Mouse (Mus musculus) left cerebral cortex, adult 18-20 months (tissue): ENCODE measurements around the gene Tnfrsf26. TPM values are rescaled to one million over a fixed set of nuclear protein-coding genes. Genes with fewer than 3 reads are reported as not detected.
"Not testable (repeated sequence)": the region's sequence is repeated elsewhere in the genome, so short reads cannot be mapped to it uniquely, and the experiment has no call there.

Source experiments
- DNase-seq, 2 experiments: peaks; one replicate each; pipeline ENCODE4 v3.0.0; 2021 to 2022; ENCODE audit warnings: low spot score in 2 of 2, mixed read lengths in 1 of 2
- long read RNA-seq, 2 experiments: library from polyadenylated mRNA; stranded (forward); transcript quantifications; one replicate each; pipeline ENCODE4 v2.0.0; 2021
- total RNA-seq, 2 experiments: library from RNA; stranded (reverse); gene quantifications; 2 replicates each; pipeline ENCODE4 v1.2.3; 2021

Gene Tnfrsf26
- not detected for total RNA-seq
- long read RNA-seq, experiment 1, result 0 reads
- long read RNA-seq, experiment 2, result 0 reads

GRCm38 (mm10) chr7:143628540-143628939 is at the start of gene Tnfrsf26:
TSS of gene Tnfrsf26 (minus strand) at chr7:143628722.
- DNase-seq, result no peak

GRCm38 (mm10) chr7:143666427-143667311 is 38.1 kb upstream of the Tnfrsf26 start:
- no peak for DNase-seq

- DNase-seq, result no peak
Measured at GRCm38 (mm10) chr7:143663470-143663869, 34.9 kb upstream of the Tnfrsf26 start.

- no peak for DNase-seq
Measured at GRCm38 (mm10) chr7:143660797-143661196, 32.3 kb upstream of the Tnfrsf26 start.

- DNase-seq, result not testable (repeated sequence)
Measured at GRCm38 (mm10) chr7:143649769-143650346, 21.3 kb upstream of the Tnfrsf26 start.

- DNase-seq, result peak; percentile 61 to 72
Measured at GRCm38 (mm10) chr7:143649034-143649768, 20.7 kb upstream of the Tnfrsf26 start, which contains the start of gene Tnfrsf22. TSS of gene Tnfrsf22 (minus strand) at chr7:143649661.

- not testable (repeated sequence) for DNase-seq
Measured at GRCm38 (mm10) chr7:143643949-143644348, 15.4 kb upstream of the Tnfrsf26 start.

GRCm38 (mm10) chr7:143636674-143637073 is 8.2 kb upstream of the Tnfrsf26 start:
- DNase-seq, result no peak

- DNase-seq, result no peak
Measured at GRCm38 (mm10) chr7:143631503-143631902, 3.0 kb upstream of the Tnfrsf26 start.

GRCm38 (mm10) chr7:143629501-143629900 is 979 bp upstream of the Tnfrsf26 start:
- DNase-seq, result no peak

GRCm38 (mm10) chr7:143627555-143628286 is 801 bp downstream of the Tnfrsf26 start:
- DNase-seq, result no peak

- no peak for DNase-seq
Measured at GRCm38 (mm10) chr7:143626178-143626577, 2.3 kb downstream of the Tnfrsf26 start.

- DNase-seq, result no peak
Measured at GRCm38 (mm10) chr7:143625151-143625550, 3.4 kb downstream of the Tnfrsf26 start.

GRCm38 (mm10) chr7:143624561-143624960 is 4.0 kb downstream of the Tnfrsf26 start:
- no peak for DNase-seq

- DNase-seq, result no peak
Measured at GRCm38 (mm10) chr7:143620951-143621350, 7.6 kb downstream of the Tnfrsf26 start.

- no peak for DNase-seq
Measured at GRCm38 (mm10) chr7:143614404-143615135, 14.0 kb downstream of the Tnfrsf26 start.

GRCm38 (mm10) chr7:143612215-143612614 is 16.3 kb downstream of the Tnfrsf26 start:
- no peak for DNase-seq

- no peak for DNase-seq
Measured at GRCm38 (mm10) chr7:143605321-143605720, 23.2 kb downstream of the Tnfrsf26 start.

GRCm38 (mm10) chr7:143604889-143605288 is 23.6 kb downstream of the Tnfrsf26 start:
- no peak for DNase-seq

- no peak for DNase-seq
Measured at GRCm38 (mm10) chr7:143601705-143602104, 26.8 kb downstream of the Tnfrsf26 start.
